Mouse (Mus musculus): ENCODE data around the gene Dcp1a. TPM values are rescaled to one million over a fixed set of nuclear protein-coding genes. Genes with fewer than 3 reads are reported as not detected.

Dcp1a gene
- polyA plus RNA-seq, 1 experiment from 2014 or later = 25.9 TPM

- 40% methylated on average over 2 of the region's 2 CpGs for WGBS
- DNase-seq (ENCODE audit: low spot score) (no peak), ATAC-seq (replicated peaks; ENCODE audit: low FRiP score, low TSS enrichment, low read depth) (no peak)
- H3K27ac ChIP-seq (ENCODE audit: low read depth) = no peak overlapping the region
- H3K9ac ChIP-seq (ENCODE audit: low read length) = no peak overlapping the region
- H3K4me2 ChIP-seq (ENCODE audit: low read length) = no peak overlapping the region
- no peaks in the 10 kb centered on the region for H3K36me3 ChIP-seq (ENCODE audit: control insufficient read depth, insufficient read depth, low read length)
- no peak overlapping the region for H3K4me3 ChIP-seq (ENCODE audit: low read depth, low read length)
- no peaks in the 10 kb centered on the region for H3K9me3 ChIP-seq (ENCODE audit: control insufficient read depth, low read length)
- H3K27me3 ChIP-seq (replicated peaks; ENCODE audit: control insufficient read depth, insufficient read depth, low read length) = 0 out of 2 replicates have a peak, but pooled peaks cover 4% of the 10 kb centered on the region
- H3K4me1 ChIP-seq (replicated peaks; ENCODE audit: control insufficient read depth, insufficient read depth, low read length) = peaks cover 8% of the 10 kb centered on the region
Observed at GRCm38 (mm10) chr14:30457897-30458296, 21.4 kb upstream of the Dcp1a start.

GRCm38 (mm10) chr14:30458820-30459219 is 20.5 kb upstream of the Dcp1a start:
- Histone ChIP-seq H3K36me3 (ENCODE audit: control insufficient read depth, insufficient read depth, low read length) (no peaks in the 10 kb centered on the region), H3K9me3 (ENCODE audit: control insufficient read depth, low read length) (no peaks in the 10 kb centered on the region), H3K9ac (ENCODE audit: low read length) (no peak overlapping the region), H3K4me3 (ENCODE audit: low read depth, low read length) (no peak overlapping the region), H3K4me1 (replicated peaks; ENCODE audit: control insufficient read depth, insufficient read depth, low read length) (peaks cover 8% of the 10 kb centered on the region), H3K4me2 (ENCODE audit: low read length) (no peak overlapping the region), H3K27ac (ENCODE audit: low read depth) (no peak overlapping the region), H3K27me3 (replicated peaks; ENCODE audit: control insufficient read depth, insufficient read depth, low read length) (0 out of 2 replicates have a peak, but pooled peaks cover 4% of the 10 kb centered on the region)
- DNase-seq (ENCODE audit: low spot score) (no peak), ATAC-seq (replicated peaks; ENCODE audit: low FRiP score, low TSS enrichment, low read depth) (no peak)
- WGBS = 69% methylated on average over 3 of the region's 3 CpGs

GRCm38 (mm10) chr14:30459891-30460523 is 19.3 kb upstream of the Dcp1a start:
- DNase-seq (ENCODE audit: low spot score) (peak; percentile 73), ATAC-seq (replicated peaks; ENCODE audit: low FRiP score, low TSS enrichment, low read depth) (0 out of 2 replicates have a peak, but pooled peaks have one; percentile 60)
- 5% methylated on average over 14 of the region's 14 CpGs for WGBS
- Histone ChIP-seq H3K27ac (ENCODE audit: low read depth) (no peak overlapping the region), H3K9me3 (ENCODE audit: control insufficient read depth, low read length) (no peaks in the 10 kb centered on the region), H3K9ac (ENCODE audit: low read length) (no peak overlapping the region), H3K4me2 (ENCODE audit: low read length) (no peak overlapping the region; the same call in 1 of the 2 replicates), H3K36me3 (ENCODE audit: control insufficient read depth, insufficient read depth, low read length) (no peaks in the 10 kb centered on the region), H3K4me1 (replicated peaks; ENCODE audit: control insufficient read depth, insufficient read depth, low read length) (peaks cover 8% of the 10 kb centered on the region), H3K27me3 (replicated peaks; ENCODE audit: control insufficient read depth, insufficient read depth, low read length) (0 out of 2 replicates have a peak, but pooled peaks cover 4% of the 10 kb centered on the region), H3K4me3 (ENCODE audit: low read depth, low read length) (no peak overlapping the region)

GRCm38 (mm10) chr14:30463312-30463711 is 16.0 kb upstream of the Dcp1a start:
- Histone ChIP-seq H3K4me2 (ENCODE audit: low read length) (no peak overlapping the region), H3K9me3 (ENCODE audit: control insufficient read depth, low read length) (no peaks in the 10 kb centered on the region), H3K27me3 (replicated peaks; ENCODE audit: control insufficient read depth, insufficient read depth, low read length) (no peaks in the 10 kb centered on the region), H3K4me1 (replicated peaks; ENCODE audit: control insufficient read depth, insufficient read depth, low read length) (no peaks in the 10 kb centered on the region), H3K9ac (ENCODE audit: low read length) (no peak overlapping the region), H3K4me3 (ENCODE audit: low read depth, low read length) (no peak overlapping the region), H3K36me3 (ENCODE audit: control insufficient read depth, insufficient read depth, low read length) (no peaks in the 10 kb centered on the region), H3K27ac (ENCODE audit: low read depth) (no peak overlapping the region)
- 77% methylated on average over 4 of the region's 4 CpGs for WGBS
- DNase-seq (ENCODE audit: low spot score) = no peak
- ATAC-seq (replicated peaks; ENCODE audit: low FRiP score, low TSS enrichment, low read depth) = no peak

GRCm38 (mm10) chr14:30473605-30474004 is 5.7 kb upstream of the Dcp1a start:
- DNase-seq (ENCODE audit: low spot score) (no peak), ATAC-seq (replicated peaks; ENCODE audit: low FRiP score, low TSS enrichment, low read depth) (no peak)
- H3K9ac ChIP-seq (ENCODE audit: low read length) = no peak overlapping the region
- no peaks in the 10 kb centered on the region for H3K9me3 ChIP-seq (ENCODE audit: control insufficient read depth, low read length)
- no peak overlapping the region for H3K27ac ChIP-seq (ENCODE audit: low read depth)
- no peaks in the 10 kb centered on the region for H3K36me3 ChIP-seq (ENCODE audit: control insufficient read depth, insufficient read depth, low read length)
- WGBS = 63% methylated on average over 5 of the region's 5 CpGs
- H3K4me1 ChIP-seq (replicated peaks; ENCODE audit: control insufficient read depth, insufficient read depth, low read length) = no peaks in the 10 kb centered on the region
- H3K4me2 ChIP-seq (ENCODE audit: low read length) = no peak overlapping the region
- no peak overlapping the region for H3K4me3 ChIP-seq (ENCODE audit: low read depth, low read length)
- H3K27me3 ChIP-seq (replicated peaks; ENCODE audit: control insufficient read depth, insufficient read depth, low read length) = no peaks in the 10 kb centered on the region

DNA sequence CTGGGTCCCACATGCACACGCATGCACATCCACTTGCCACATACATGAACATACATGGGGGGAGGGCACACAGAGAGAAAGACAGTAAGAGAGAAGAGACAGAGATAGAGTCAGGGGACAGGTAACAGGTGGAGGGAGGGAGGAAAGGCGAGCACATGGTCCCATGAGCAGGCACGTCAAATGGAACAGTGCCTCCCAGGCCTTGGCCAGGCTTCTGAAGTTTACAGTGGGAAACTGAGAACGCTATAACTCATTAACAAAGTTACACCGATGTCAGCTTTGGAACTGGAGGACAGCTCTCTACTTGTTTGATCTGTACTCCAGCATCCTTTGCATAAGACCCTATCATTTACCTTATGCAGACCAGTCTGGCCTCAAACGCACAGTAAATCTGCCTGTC is 4.9 kb upstream of the Dcp1a start:
- Histone ChIP-seq H3K4me2 (ENCODE audit: low read length) (no peak overlapping the region), H3K9ac (ENCODE audit: low read length) (no peak overlapping the region), H3K4me1 (replicated peaks; ENCODE audit: control insufficient read depth, insufficient read depth, low read length) (no peaks in the 10 kb centered on the region), H3K27ac (ENCODE audit: low read depth) (no peak overlapping the region), H3K9me3 (ENCODE audit: control insufficient read depth, low read length) (no peaks in the 10 kb centered on the region), H3K36me3 (ENCODE audit: control insufficient read depth, insufficient read depth, low read length) (no peaks in the 10 kb centered on the region), H3K4me3 (ENCODE audit: low read depth, low read length) (no peak overlapping the region), H3K27me3 (replicated peaks; ENCODE audit: control insufficient read depth, insufficient read depth, low read length) (no peaks in the 10 kb centered on the region)
- WGBS = 69% methylated on average over 6 of the region's 6 CpGs
- no peak for ATAC-seq (replicated peaks; ENCODE audit: low FRiP score, low TSS enrichment, low read depth)
- no peak for DNase-seq (ENCODE audit: low spot score)

DNA sequence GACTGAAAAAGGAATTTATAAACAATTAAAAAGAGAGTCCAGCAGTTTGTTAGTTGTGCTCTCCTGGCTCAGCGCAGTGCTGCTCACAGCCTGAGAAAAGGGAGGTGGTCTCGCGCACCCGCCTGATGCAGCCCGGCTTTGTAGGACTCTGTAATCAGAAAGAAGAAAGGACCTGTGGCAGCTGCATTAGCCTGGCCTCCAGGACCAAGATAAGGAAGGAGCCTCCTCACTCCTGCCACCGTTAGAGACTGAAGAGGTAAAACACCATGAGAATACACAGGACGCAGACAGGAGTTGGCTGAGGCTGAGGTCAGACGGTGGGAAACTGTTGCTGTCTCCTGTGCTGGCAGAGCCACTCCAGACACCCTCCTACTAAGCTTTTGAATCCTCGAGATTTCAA is 12.0 kb downstream of the Dcp1a start, which contains the start of gene Cacna1d:
TSS of gene Cacna1d (minus strand) at position 114 of the 400 bp plus-strand sequence.
- DNase-seq (ENCODE audit: low spot score) (no peak), ATAC-seq (replicated peaks; ENCODE audit: low FRiP score, low TSS enrichment, low read depth) (no peak)
- no peak within 1 kb of the TSS for H3K4me2 ChIP-seq (ENCODE audit: low read length)
- H3K36me3 ChIP-seq (ENCODE audit: control insufficient read depth, insufficient read depth, low read length) = peaks cover 79% of the 10 kb centered on the region
- H3K27ac ChIP-seq (ENCODE audit: low read depth) = peak within 1 kb of the TSS; percentile 57
- H3K4me1 ChIP-seq (replicated peaks; ENCODE audit: control insufficient read depth, insufficient read depth, low read length) = no peaks in the 10 kb centered on the region
- no peak within 1 kb of the TSS for H3K4me3 ChIP-seq (ENCODE audit: low read depth, low read length)
- 49% methylated on average over 9 of the region's 9 CpGs for WGBS
- H3K27me3 ChIP-seq (replicated peaks; ENCODE audit: control insufficient read depth, insufficient read depth, low read length) = no peaks in the 10 kb centered on the region
- H3K9me3 ChIP-seq (ENCODE audit: control insufficient read depth, low read length) = no peaks in the 10 kb centered on the region
- H3K9ac ChIP-seq (ENCODE audit: low read length) = no peak within 1 kb of the TSS

DNA sequence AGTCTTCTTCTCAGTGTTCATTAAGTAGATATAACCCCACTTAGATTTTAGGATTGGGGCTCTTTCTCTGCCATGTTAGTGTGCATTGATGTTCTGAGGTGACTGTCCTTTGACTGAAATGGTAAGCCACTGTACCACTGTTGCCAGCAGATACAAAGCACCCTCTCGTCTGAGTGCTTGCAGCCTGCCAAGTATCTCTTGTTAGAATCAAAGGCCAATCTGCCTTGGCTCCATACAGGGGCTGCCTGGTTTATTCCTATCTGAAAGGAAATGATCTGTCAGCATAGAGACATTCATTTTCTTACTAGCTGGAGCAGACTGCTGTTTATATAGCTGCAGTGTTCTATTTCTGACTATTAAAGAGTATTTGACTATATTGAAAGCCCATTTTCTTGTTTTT is 13.9 kb downstream of the Dcp1a start:
- Histone ChIP-seq H3K9me3 (ENCODE audit: control insufficient read depth, low read length) (no peaks in the 10 kb centered on the region), H3K4me1 (replicated peaks; ENCODE audit: control insufficient read depth, insufficient read depth, low read length) (no peaks in the 10 kb centered on the region), H3K27me3 (replicated peaks; ENCODE audit: control insufficient read depth, insufficient read depth, low read length) (no peaks in the 10 kb centered on the region), H3K36me3 (ENCODE audit: control insufficient read depth, insufficient read depth, low read length) (peaks cover 69% of the 10 kb centered on the region), H3K9ac (ENCODE audit: low read length) (no peak overlapping the region), H3K4me2 (ENCODE audit: low read length) (no peak overlapping the region), H3K4me3 (ENCODE audit: low read depth, low read length) (no peak overlapping the region), H3K27ac (ENCODE audit: low read depth) (no peak overlapping the region)
- WGBS = 74% methylated on average over 1 of the region's 1 CpGs
- DNase-seq (ENCODE audit: low spot score) (no peak), ATAC-seq (replicated peaks; ENCODE audit: low FRiP score, low TSS enrichment, low read depth) (no peak)

DNA sequence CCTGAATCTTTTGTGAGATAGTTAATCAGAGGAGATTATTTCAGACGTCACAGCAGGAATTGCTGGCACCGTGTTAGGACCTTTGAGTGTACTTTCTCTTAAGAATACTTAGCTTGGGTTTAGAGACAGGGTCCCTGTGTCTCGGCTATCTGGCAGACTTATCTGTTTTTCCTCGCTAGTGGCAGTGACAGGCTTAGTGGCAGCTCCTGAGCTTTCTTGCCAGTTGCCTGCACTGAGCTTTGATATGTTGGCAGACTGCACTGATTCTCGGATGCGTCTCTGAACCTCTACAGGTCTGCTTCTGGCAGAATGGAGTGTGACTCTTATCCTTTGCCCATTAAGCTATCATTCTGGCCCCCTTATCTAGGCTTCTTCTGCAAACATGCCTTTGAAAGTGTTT is 15.7 kb downstream of the Dcp1a start:
- H3K9ac ChIP-seq (ENCODE audit: low read length) = no peak overlapping the region
- H3K9me3 ChIP-seq (ENCODE audit: control insufficient read depth, low read length) = no peaks in the 10 kb centered on the region
- no peaks in the 10 kb centered on the region for H3K27me3 ChIP-seq (replicated peaks; ENCODE audit: control insufficient read depth, insufficient read depth, low read length)
- H3K4me3 ChIP-seq (ENCODE audit: low read depth, low read length) = no peak overlapping the region
- no peak overlapping the region; the same call in 1 of the 2 replicates for H3K27ac ChIP-seq (ENCODE audit: low read depth)
- WGBS = 63% methylated on average over 6 of the region's 6 CpGs
- DNase-seq (ENCODE audit: low spot score) = no peak
- no peak overlapping the region for H3K4me2 ChIP-seq (ENCODE audit: low read length)
- H3K4me1 ChIP-seq (replicated peaks; ENCODE audit: control insufficient read depth, insufficient read depth, low read length) = no peaks in the 10 kb centered on the region
- peaks cover 54% of the 10 kb centered on the region for H3K36me3 ChIP-seq (ENCODE audit: control insufficient read depth, insufficient read depth, low read length)
- no peak for ATAC-seq (replicated peaks; ENCODE audit: low FRiP score, low TSS enrichment, low read depth)
